Mouse (Mus musculus): ENCODE data around the gene Col4a2. TPM values are rescaled to one million over a fixed set of nuclear protein-coding genes. Genes with fewer than 3 reads are reported as not detected.

The Col4a2 gene
- total RNA-seq, 2 experiments from 2014 or later, result 46.4 to 57.3 TPM

- no peak for DNase-seq
Observed at GRCm38 (mm10) chr8:11297141-11297838, 15.3 kb upstream of the Col4a2 start.

- DNase-seq, result no peak
Observed at GRCm38 (mm10) chr8:11298531-11299316, 13.9 kb upstream of the Col4a2 start.

GRCm38 (mm10) chr8:11299317-11299602 is 13.3 kb upstream of the Col4a2 start:
- no peak for DNase-seq

- DNase-seq, result no peak
Observed at GRCm38 (mm10) chr8:11300436-11300835, 12.2 kb upstream of the Col4a2 start.

GRCm38 (mm10) chr8:11304027-11304601 is 8.5 kb upstream of the Col4a2 start:
- DNase-seq, result no peak

- DNase-seq, result no peak
Observed at GRCm38 (mm10) chr8:11305539-11305938, 7.1 kb upstream of the Col4a2 start.

- no peak for DNase-seq
Observed at GRCm38 (mm10) chr8:11307451-11307850, 5.2 kb upstream of the Col4a2 start.

GRCm38 (mm10) chr8:11308570-11308998 is 4.0 kb upstream of the Col4a2 start:
- no peak for DNase-seq

GRCm38 (mm10) chr8:11309226-11309625 is 3.4 kb upstream of the Col4a2 start:
- no peak for DNase-seq

GRCm38 (mm10) chr8:11310049-11310448 is 2.6 kb upstream of the Col4a2 start:
- no peak for DNase-seq

- no peak for DNase-seq
Observed at GRCm38 (mm10) chr8:11311681-11312348, 790 bp upstream of the Col4a2 start.

- DNase-seq, result peak; percentile 33 to 53
Observed at GRCm38 (mm10) chr8:11313176-11314111, 839 bp downstream of the Col4a2 start.

GRCm38 (mm10) chr8:11314613-11315012 is 2.0 kb downstream of the Col4a2 start:
- DNase-seq, result no peak

GRCm38 (mm10) chr8:11315179-11315943 is 2.8 kb downstream of the Col4a2 start:
- DNase-seq, result no peak

GRCm38 (mm10) chr8:11316118-11316517 is 3.5 kb downstream of the Col4a2 start:
- DNase-seq, result no peak

- no peak for DNase-seq
Observed at GRCm38 (mm10) chr8:11319405-11319804, 6.8 kb downstream of the Col4a2 start.

- DNase-seq, result no peak
Observed at GRCm38 (mm10) chr8:11321841-11322240, 9.2 kb downstream of the Col4a2 start.

- no peak for DNase-seq
Observed at GRCm38 (mm10) chr8:11322724-11323585, 10.3 kb downstream of the Col4a2 start.

GRCm38 (mm10) chr8:11323681-11324080 is 11.1 kb downstream of the Col4a2 start:
- DNase-seq, result no peak

- no peak for DNase-seq
Observed at GRCm38 (mm10) chr8:11324801-11325395, 12.3 kb downstream of the Col4a2 start.
